ENCODE assay signal across 8 mouse cellular contexts in the genomic region with DNA sequence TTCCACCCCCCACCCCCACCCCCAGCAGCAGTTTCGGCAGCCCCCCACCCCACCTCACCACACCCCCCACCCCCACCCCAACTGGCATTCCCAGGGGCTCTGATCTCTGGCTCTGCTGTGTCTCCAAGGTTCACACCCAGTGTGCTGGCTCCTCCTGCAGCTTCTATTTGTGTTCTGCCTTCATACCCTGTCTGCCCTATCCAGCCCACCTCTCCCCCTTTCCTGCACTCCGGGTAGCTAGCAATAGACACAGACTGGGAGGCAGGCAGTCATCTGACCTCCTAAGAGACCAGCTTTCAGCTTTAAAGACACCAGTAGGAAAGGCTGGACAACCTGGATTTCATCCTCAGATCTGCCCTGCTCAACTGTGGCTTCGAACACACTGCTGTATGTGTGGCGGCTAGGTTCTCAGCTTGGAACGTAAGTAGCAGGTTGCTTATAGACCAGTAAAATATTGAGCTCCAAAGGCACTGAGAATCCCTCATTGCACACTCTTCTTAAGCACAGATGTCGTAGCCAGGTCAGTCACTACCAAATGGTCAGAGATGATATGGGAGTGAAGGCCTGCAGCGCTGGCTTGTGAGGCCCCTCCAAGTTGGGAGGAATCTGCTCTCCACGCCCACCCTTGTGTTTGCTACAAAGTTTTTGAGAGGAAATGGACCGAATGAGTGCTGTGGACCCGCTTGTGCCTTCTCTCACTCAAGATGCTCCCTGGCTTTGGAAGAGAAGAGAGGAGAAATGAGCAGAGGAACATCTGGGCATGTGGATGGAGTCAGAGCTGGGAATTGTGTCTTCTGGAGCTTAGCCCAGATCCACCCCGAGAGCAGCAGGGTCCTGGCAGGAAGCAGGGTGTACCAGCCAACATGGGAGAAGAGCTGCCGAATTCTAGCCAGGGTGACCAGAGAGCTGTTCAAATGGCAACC.
A peak's percentile ranks its signal among the peaks of the same experiment; 100 is the strongest.
DNase-seq lines count a peak whose midpoint lies in the region; ATAC-seq and TF ChIP-seq lines count a peak whose summit lies in the region.

No protein-coding gene starts in this region.

- H3K9me3 ChIP-seq in lung, embryonic 14.5 days (ENCODE audit: low read depth, low read length): no peaks in the 10 kb centered on the region
- H3K9me3 ChIP-seq in intestine, embryonic 16.5 days (ENCODE audit: control insufficient read depth, low read length): no peaks in the 10 kb centered on the region
- no peaks in the 10 kb centered on the region for H3K9me3 ChIP-seq in stomach, embryonic 15.5 days

- no peak for TF ChIP-seq CTCF in lung, embryonic 14.5 days (IDR thresholded peaks at IDR 0.05; ENCODE audit: low read depth)

- ATAC-seq in lung, embryonic 14.5 days (ENCODE audit: insufficient read depth): peak; percentile 77
- ATAC-seq in intestine, embryonic 16.5 days: peak; percentile 41
- peak; percentile 21; the same call in 1 of the 2 replicates for ATAC-seq in stomach, embryonic 15.5 days (ENCODE audit: insufficient read depth, low FRiP score, low read depth)
- no peak for ATAC-seq in megakaryocyte, adult 5-6 weeks (ENCODE audit: poor library complexity, severe bottlenecking)

- H3K4me2 ChIP-seq in lung, embryonic 14.5 days: peak overlapping the region; percentile 52
- H3K4me2 ChIP-seq in intestine, embryonic 16.5 days (ENCODE audit: low read depth, low read length): peak overlapping the region; percentile 40
- peak overlapping the region; percentile 45 for H3K4me2 ChIP-seq in stomach, embryonic 15.5 days

- H3K27me3 ChIP-seq in lung, embryonic 14.5 days (ENCODE audit: insufficient read depth, low read length): no peaks in the 10 kb centered on the region
- no peaks in the 10 kb centered on the region for H3K27me3 ChIP-seq in intestine, embryonic 16.5 days (replicated peaks; ENCODE audit: control insufficient read depth, insufficient read depth, low read length)
- H3K27me3 ChIP-seq in stomach, embryonic 15.5 days (replicated peaks): no peaks in the 10 kb centered on the region

- peak overlapping the region; percentile 19; the same call in 1 of the 2 replicates for H3K4me3 ChIP-seq in lung, embryonic 14.5 days (ENCODE audit: low read depth, low read length)
- H3K4me3 ChIP-seq in intestine, embryonic 16.5 days (ENCODE audit: low read length): peak overlapping the region; percentile 22; the same call in 1 of the 2 replicates
- no peak overlapping the region for H3K4me3 ChIP-seq in stomach, embryonic 15.5 days (replicated peaks)

- peaks cover 19% of the 10 kb centered on the region for H3K4me1 ChIP-seq in lung, embryonic 14.5 days (ENCODE audit: insufficient read depth)
- H3K4me1 ChIP-seq in intestine, embryonic 16.5 days (ENCODE audit: control insufficient read depth, insufficient read depth, low read length): peaks cover 22% of the 10 kb centered on the region
- H3K4me1 ChIP-seq in stomach, embryonic 15.5 days: peaks cover 21% of the 10 kb centered on the region

- H3K36me3 ChIP-seq in lung, embryonic 14.5 days (ENCODE audit: insufficient read depth): no peaks in the 10 kb centered on the region
- no peaks in the 10 kb centered on the region for H3K36me3 ChIP-seq in intestine, embryonic 16.5 days (ENCODE audit: control insufficient read depth, insufficient read depth, low read length)
- no peaks in the 10 kb centered on the region for H3K36me3 ChIP-seq in stomach, embryonic 15.5 days

- 61% methylated on average over 12 of the region's 12 CpGs for WGBS in lung, embryonic 14.5 days
- WGBS in intestine, embryonic 16.5 days: 62% methylated on average over 11 of the region's 12 CpGs
- 57% methylated on average over 12 of the region's 12 CpGs for WGBS in stomach, embryonic 15.5 days

- no peak for DNase-seq in lung, embryonic 14.5 days
- DNase-seq in lung, postnatal 36 days: no peak
- DNase-seq in gastrocnemius, postnatal 14 days: peak; percentile 49
- DNase-seq in layer of hippocampus, postnatal 36 days: no peak
- DNase-seq in frontal cortex, postnatal 36 days (ENCODE audit: low spot score in 2 of 2): no peak

- H3K9ac ChIP-seq in lung, embryonic 14.5 days: no peak overlapping the region
- H3K9ac ChIP-seq in intestine, embryonic 16.5 days (ENCODE audit: low read depth, low read length): peak overlapping the region; percentile 50
- no peak overlapping the region for H3K9ac ChIP-seq in stomach, embryonic 15.5 days

- intact Hi-C loops in gastrocnemius, postnatal 14 days (cut with DNase I; ENCODE audit: low total_unique reads): no loop called here

- H3K27ac ChIP-seq in lung, embryonic 14.5 days (ENCODE audit: low read depth): peak overlapping the region; percentile 46; the same call in 1 of the 2 replicates
- H3K27ac ChIP-seq in intestine, embryonic 16.5 days (ENCODE audit: low read length): no peak overlapping the region; the same call in 1 of the 2 replicates
- H3K27ac ChIP-seq in stomach, embryonic 15.5 days: no peak overlapping the region; the same call in 1 of the 2 replicates
